Mouse (Mus musculus) urinary bladder, postnatal 10 days (tissue): ENCODE results near the gene Ppfia4.
"Not testable (repeated sequence)": the region's sequence is repeated elsewhere in the genome, so short reads cannot be mapped to it uniquely, and the experiment has no call there.

Experiments used
- DNase-seq: peaks from one replicate; pipeline ENCODE4 v3.0.0; 2022; ENCODE audit warnings: low spot score

The Ppfia4 gene

DNA sequence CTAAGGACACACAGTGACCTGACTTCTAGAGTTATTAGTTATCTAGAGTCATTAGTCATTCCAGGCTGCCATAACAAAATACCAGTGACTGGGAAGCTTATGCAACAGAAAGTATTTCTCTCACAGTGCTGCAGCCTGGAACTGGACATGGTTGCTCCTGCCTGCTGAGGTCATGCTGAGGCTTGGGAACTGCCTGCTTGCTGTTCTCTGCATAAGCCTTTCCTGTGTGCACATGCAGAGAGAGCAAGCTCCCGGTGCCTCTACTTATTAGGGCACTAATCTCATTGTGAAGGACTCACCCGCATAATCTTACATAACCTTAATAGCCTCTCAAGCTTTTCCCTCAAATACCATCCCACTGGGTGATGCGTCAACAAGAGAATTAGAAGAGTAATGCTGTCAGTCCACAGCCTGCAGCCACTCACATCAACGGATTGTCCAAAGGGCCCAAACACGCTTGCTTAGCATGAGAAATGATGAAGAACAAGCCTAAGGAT lies 59.9 kb downstream of the Ppfia4 start:
- DNase-seq, result no peak

DNA sequence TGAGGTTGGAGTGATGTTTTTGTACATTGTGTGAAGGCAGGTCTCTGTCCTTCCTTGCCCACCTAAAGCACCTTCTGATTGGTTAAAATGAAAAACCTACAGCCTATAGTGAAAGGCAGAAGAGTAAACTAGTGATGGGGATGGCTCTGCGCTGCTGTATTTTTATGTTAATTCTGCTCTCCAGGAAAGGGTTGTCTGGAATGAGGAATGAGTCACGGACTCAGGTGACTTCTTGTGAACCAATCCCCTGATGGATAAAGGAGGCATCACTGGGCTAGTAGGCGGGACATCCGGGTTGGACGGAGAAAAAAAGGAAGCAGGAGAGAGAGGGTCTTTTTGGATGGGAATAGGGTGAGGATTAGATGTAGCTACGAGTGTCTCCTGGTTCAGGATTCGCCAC lies 62.7 kb downstream of the Ppfia4 start:
- no peak for DNase-seq

DNA sequence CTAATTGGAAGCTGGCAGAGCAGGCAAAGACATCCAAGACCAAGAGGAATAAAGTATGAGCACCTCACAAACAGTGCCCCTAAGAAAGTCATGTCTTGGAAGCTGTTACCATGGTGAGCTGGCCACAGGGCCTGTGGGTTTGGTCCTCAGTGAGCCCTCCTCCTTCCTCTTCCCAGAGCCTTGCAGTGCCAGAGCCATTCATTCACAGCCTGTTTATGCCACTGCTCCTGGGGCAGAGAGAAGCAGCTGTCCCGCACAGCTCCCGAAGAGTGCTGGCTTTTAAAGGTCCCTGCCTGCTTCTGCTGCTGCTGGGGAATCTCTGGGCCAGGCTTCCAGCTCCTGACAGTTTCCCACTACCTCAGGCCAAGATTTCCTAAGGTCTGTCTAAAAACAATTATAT lies 66.9 kb downstream of the Ppfia4 start:
- DNase-seq, result no peak

DNA sequence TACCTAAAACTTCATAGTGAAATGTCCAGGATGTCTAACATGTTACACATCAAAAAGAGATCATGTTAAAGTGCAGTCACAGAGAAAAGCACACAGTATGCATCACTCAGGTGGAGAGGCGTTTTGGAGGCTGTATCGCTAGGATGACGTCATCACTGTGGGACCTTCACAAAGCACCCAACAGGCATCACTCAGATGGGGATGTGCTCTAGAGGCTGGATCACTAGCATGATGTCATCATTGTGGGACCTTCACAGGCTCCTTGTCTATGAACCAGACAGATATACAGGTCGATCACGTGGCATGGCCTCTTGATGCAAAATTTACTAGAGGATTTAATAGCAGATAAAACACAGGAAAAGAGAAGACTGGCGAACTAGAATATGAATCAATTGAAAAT lies 68.4 kb downstream of the Ppfia4 start:
- DNase-seq, result no peak

DNA sequence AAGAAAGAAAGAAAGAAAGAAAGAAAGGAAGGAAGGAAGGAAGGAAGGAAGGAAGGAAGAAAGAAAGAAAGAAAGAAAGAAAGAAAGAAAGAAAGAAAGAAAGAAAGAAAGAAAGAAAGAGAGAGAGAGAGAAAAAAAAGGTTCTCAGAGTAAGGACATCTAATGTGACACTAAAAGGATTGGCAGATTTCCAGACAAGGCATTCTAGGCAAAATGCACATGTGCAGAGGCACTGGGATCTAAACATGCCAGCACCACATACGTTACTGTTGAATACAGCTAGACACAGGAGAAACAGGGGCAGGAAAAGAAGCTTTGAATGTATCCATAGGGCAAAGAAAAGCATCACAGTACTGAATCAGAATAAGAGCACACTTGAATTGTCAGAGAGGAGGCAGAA lies 83.0 kb downstream of the Ppfia4 start:
- not testable (repeated sequence) for DNase-seq
